Mouse (Mus musculus): ENCODE measurements at regions not wholly inside any gene's neighbourhood (a gene's known extent, or its start where the extent isn't known, plus 50 kb on each side); places are given as distances from the start of the nearest gene placed in this dataset.
"Not testable (repeated sequence)": the region's sequence is repeated elsewhere in the genome, so short reads cannot be mapped to it uniquely, and the experiment has no call there.

DNA sequence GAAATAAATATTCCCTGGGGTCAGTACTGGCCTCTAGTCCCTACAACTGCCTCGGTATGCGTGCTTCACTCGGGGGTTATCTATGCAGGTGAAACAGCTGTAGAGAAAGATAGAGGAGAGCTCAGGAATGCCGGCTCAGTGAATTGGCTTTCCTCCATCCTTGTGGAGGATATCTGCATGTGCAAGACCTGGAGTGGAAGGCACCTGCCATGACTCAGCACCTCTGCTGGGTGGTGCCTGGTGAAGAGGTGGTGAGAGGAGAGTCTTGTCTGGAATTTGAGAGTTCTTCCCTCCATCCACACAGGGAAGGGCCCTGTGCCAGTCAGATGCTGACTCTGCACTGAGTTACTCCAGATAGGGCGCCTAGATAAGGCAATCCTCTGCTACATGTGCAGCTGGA, 152.4 kb upstream of the Bcor start:
- Histone ChIP-seq H3K36me3 (ENCODE audit: control insufficient read depth, insufficient read depth, low read length) (no peaks in the 10 kb centered on the region), H3K4me2 (ENCODE audit: low read depth, low read length) (no peak overlapping the region), H3K9me3 (ENCODE audit: control insufficient read depth, low read length) (no peaks in the 10 kb centered on the region), H3K27ac (ENCODE audit: low read length) (no peak overlapping the region), H3K4me3 (ENCODE audit: low read length) (no peak overlapping the region), H3K4me1 (ENCODE audit: control insufficient read depth, insufficient read depth, low read length) (no peaks in the 10 kb centered on the region), H3K9ac (ENCODE audit: low read depth, low read length) (no peak overlapping the region), H3K27me3 (replicated peaks; ENCODE audit: control insufficient read depth, insufficient read depth, low read length) (no peaks in the 10 kb centered on the region)
- ATAC-seq = peak; percentile 36; the same call in 1 of the 2 replicates
- WGBS = 55% methylated on average over 5 of the region's 5 CpGs

DNA sequence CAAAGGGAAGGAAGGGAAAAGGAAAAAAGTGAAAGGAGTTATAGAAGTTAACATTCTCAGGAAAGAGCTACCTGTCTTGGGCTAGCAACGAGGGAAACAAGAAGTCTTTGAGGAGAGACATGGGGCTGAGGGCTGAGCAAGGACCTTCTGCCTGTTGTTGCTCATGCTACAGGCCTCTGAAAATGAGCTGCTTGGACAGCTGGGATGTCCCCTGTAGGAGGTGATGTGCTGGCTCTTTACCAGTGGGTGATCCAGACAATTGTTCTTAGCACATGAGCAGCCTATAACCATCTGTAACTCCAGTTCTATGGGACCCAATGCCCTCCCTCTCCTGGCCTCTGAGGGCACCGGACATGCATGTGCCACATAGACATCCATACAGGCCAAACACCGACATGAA, 155.5 kb upstream of the Bcor start:
- WGBS = 88% methylated on average over 3 of the region's 3 CpGs

DNA sequence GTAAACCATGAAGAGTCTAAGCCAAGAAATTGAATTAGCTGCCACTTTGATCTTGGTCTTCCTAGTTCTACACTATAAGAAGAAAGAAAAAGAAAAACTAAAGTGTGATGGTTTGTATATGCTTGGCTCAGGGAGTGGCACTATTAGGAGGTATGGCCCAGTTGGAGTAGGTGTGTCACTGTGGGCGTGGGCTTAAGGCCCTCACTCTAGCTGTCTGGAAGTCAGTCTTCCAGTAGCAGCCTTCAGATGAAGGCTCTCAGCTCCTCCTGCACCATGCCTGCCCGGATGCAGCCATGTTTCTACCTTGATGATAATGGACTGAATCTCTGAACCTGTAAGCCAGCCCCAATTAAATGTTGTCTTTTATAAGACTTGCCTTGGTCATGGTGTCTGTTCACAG, 157.3 kb upstream of the Bcor start:
- not testable (repeated sequence) for H3K9ac ChIP-seq (ENCODE audit: low read depth, low read length); H3K4me1 ChIP-seq (ENCODE audit: control insufficient read depth, insufficient read depth, low read length); H3K9me3 ChIP-seq (ENCODE audit: control insufficient read depth, low read length); H3K36me3 ChIP-seq (ENCODE audit: control insufficient read depth, insufficient read depth, low read length); H3K4me3 ChIP-seq (ENCODE audit: low read length); ATAC-seq; H3K4me2 ChIP-seq (ENCODE audit: low read depth, low read length); H3K27ac ChIP-seq (ENCODE audit: low read length); H3K27me3 ChIP-seq (replicated peaks; ENCODE audit: control insufficient read depth, insufficient read depth, low read length)
- 93% methylated on average over 2 of the region's 2 CpGs for WGBS

More for the DNA sequence above, 155.5 kb upstream of the Bcor start:
- Histone ChIP-seq H3K4me3 (ENCODE audit: low read length) (no peak overlapping the region), H3K9ac (ENCODE audit: low read depth, low read length) (no peak overlapping the region), H3K27ac (ENCODE audit: low read length) (no peak overlapping the region), H3K36me3 (ENCODE audit: control insufficient read depth, insufficient read depth, low read length) (no peaks in the 10 kb centered on the region), H3K27me3 (replicated peaks; ENCODE audit: control insufficient read depth, insufficient read depth, low read length) (no peaks in the 10 kb centered on the region), H3K9me3 (ENCODE audit: control insufficient read depth, low read length) (no peaks in the 10 kb centered on the region), H3K4me2 (ENCODE audit: low read depth, low read length) (no peak overlapping the region), H3K4me1 (ENCODE audit: control insufficient read depth, insufficient read depth, low read length) (no peaks in the 10 kb centered on the region)
- ATAC-seq = no peak

DNA sequence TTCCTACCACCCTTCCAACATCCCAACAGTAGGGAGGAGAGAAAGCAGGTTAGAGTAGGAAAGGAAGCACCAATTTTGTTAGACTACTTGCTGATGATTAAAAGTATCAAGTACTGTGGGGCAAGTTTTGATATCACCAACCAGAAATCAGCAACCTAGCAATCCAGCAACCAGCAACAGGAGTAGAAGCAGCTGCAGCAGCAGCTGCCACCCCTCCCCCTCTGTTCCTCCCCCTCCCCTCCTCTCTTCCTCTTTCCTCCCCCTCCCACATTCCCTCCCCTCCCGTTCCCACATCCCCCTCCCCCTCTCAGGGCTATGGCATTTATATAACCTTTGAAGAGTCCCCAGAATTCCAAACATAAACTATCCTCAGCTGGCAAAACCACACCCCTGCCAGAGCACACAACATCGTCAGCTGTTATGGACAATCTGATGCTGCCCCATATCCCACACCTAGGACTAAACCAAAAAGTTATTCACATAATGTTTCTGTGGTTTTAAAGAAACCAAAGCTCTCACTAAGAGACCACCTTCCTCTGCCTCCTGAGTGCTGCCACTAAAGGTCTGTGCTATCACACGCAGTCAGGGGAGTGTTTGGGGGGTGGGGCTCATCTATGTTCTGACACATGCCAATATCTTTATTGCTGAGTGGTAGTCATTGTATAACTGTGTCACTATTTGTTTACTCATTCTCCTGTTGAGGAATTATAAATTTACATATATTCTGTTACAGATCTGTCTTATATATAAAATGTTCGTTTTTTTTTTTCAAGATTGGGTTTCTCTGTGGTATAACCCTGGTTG, 158.9 kb upstream of the Bcor start:
- H3K27ac ChIP-seq (ENCODE audit: low read length) = no peak overlapping the region
- WGBS = 40% methylated on average over 4 of the region's 4 CpGs
- H3K4me2 ChIP-seq (ENCODE audit: low read depth, low read length) = no peak overlapping the region
- H3K36me3 ChIP-seq (ENCODE audit: control insufficient read depth, insufficient read depth, low read length) = no peaks in the 10 kb centered on the region
- no peak overlapping the region for H3K4me3 ChIP-seq (ENCODE audit: low read length)
- ATAC-seq = no peak
- H3K4me1 ChIP-seq (ENCODE audit: control insufficient read depth, insufficient read depth, low read length) = no peaks in the 10 kb centered on the region
- no peaks in the 10 kb centered on the region for H3K27me3 ChIP-seq (replicated peaks; ENCODE audit: control insufficient read depth, insufficient read depth, low read length)
- H3K9ac ChIP-seq (ENCODE audit: low read depth, low read length) = no peak overlapping the region
- H3K9me3 ChIP-seq (ENCODE audit: control insufficient read depth, low read length) = no peaks in the 10 kb centered on the region

DNA sequence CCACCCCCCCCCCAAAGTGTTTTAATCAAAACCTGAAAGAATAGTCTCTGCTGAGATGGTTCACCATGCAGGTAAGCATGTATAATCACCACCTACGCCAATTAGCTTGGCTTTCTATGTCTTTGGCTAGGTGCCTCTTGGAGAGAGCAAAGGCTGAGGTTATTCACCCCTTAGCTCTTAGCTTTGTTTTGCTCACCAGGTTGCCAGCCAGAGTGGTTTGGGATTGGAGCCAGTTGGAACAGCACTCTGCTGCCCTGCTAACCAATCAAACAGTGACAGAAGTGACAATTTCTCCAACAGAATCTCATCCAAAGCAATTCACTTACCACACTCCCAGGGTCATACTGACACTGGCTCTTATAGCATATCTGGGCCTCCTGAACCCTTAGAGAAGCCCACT, 162.3 kb upstream of the Bcor start:
- Histone ChIP-seq H3K36me3 (ENCODE audit: control insufficient read depth, insufficient read depth, low read length) (no peaks in the 10 kb centered on the region), H3K9ac (ENCODE audit: low read depth, low read length) (no peak overlapping the region), H3K4me1 (ENCODE audit: control insufficient read depth, insufficient read depth, low read length) (no peaks in the 10 kb centered on the region), H3K4me2 (ENCODE audit: low read depth, low read length) (no peak overlapping the region), H3K4me3 (ENCODE audit: low read length) (no peak overlapping the region), H3K9me3 (ENCODE audit: control insufficient read depth, low read length) (no peaks in the 10 kb centered on the region), H3K27ac (ENCODE audit: low read length) (no peak overlapping the region), H3K27me3 (replicated peaks; ENCODE audit: control insufficient read depth, insufficient read depth, low read length) (no peaks in the 10 kb centered on the region)
- ATAC-seq = no peak
- WGBS = 88% methylated on average over 1 of the region's 1 CpGs

DNA sequence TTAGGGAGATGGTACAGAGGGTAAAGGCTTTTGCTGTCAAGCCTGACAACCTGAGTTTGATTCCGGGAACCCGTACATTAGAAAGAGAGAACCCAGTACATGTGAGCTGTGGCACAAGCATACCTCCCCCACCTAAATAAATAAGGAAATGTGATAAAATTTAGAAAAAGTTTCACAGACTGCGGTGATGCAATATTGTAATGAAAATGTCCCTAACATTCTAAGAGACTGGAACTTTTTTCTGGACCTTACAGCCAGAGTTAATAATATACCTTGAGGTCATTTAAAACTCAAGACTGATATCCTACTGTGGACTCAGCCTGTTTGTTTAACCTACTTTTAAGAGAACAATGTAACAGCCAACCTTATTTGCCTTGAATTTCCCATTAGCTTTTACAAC, 163.1 kb upstream of the Bcor start:
- H3K9ac ChIP-seq (ENCODE audit: low read depth, low read length) = no peak overlapping the region
- no peak overlapping the region for H3K4me3 ChIP-seq (ENCODE audit: low read length)
- H3K4me1 ChIP-seq (ENCODE audit: control insufficient read depth, insufficient read depth, low read length) = no peaks in the 10 kb centered on the region
- ATAC-seq = peak; percentile 86
- 87% methylated on average over 3 of the region's 3 CpGs for WGBS
- H3K27me3 ChIP-seq (replicated peaks; ENCODE audit: control insufficient read depth, insufficient read depth, low read length) = no peaks in the 10 kb centered on the region
- no peak overlapping the region for H3K4me2 ChIP-seq (ENCODE audit: low read depth, low read length)
- no peak overlapping the region for H3K27ac ChIP-seq (ENCODE audit: low read length)
- no peaks in the 10 kb centered on the region for H3K36me3 ChIP-seq (ENCODE audit: control insufficient read depth, insufficient read depth, low read length)
- no peaks in the 10 kb centered on the region for H3K9me3 ChIP-seq (ENCODE audit: control insufficient read depth, low read length)

DNA sequence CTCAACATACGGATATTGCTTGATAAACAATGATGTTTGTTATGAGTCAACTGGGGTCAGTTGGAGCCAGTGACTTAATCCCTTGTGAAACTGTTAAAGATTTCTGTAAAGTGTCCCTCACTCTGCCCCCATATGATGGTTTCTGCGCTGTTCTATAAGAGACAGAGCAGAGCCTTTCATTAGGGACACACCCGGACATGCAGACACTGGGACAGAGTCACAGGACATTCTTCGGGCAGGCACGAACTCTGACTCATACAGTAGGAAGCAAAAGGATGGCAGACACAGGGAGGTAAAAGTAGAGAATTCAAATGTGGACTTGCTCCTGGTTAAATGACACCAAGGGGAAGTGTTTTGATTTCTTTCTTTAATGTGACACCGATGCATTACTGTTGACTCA, 163.7 kb upstream of the Bcor start:
- Histone ChIP-seq H3K4me2 (ENCODE audit: low read depth, low read length) (no peak overlapping the region), H3K9ac (ENCODE audit: low read depth, low read length) (no peak overlapping the region), H3K27me3 (replicated peaks; ENCODE audit: control insufficient read depth, insufficient read depth, low read length) (no peaks in the 10 kb centered on the region), H3K9me3 (ENCODE audit: control insufficient read depth, low read length) (no peaks in the 10 kb centered on the region), H3K36me3 (ENCODE audit: control insufficient read depth, insufficient read depth, low read length) (no peaks in the 10 kb centered on the region), H3K27ac (ENCODE audit: low read length) (no peak overlapping the region), H3K4me3 (ENCODE audit: low read length) (no peak overlapping the region), H3K4me1 (ENCODE audit: control insufficient read depth, insufficient read depth, low read length) (no peaks in the 10 kb centered on the region)
- 64% methylated on average over 6 of the region's 6 CpGs for WGBS
- ATAC-seq = peak; percentile 67

DNA sequence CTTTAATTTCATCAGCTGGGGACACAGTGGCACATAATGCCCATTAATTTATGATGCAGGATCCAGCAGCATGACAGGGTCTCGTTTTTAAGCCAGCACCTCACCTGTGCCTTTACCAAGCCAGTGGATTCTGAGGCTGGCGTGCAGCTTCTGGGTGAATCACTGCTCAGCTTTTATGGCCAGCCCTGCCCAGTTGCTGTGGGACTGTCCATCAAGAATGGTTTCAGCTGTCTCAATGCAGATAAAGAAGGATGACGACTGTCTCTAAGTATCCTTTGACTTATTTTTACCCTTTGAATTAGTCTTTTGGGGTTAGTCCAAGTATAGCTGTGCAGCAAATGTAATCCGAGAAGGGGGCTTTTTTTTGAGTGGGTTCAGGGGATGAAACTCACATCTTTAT, 167.3 kb upstream of the Bcor start:
- no peak overlapping the region for H3K4me2 ChIP-seq (ENCODE audit: low read depth, low read length)
- H3K9me3 ChIP-seq (ENCODE audit: control insufficient read depth, low read length) = no peaks in the 10 kb centered on the region
- no peak for ATAC-seq
- no peak overlapping the region for H3K4me3 ChIP-seq (ENCODE audit: low read length)
- no peaks in the 10 kb centered on the region for H3K4me1 ChIP-seq (ENCODE audit: control insufficient read depth, insufficient read depth, low read length)
- no peak overlapping the region for H3K27ac ChIP-seq (ENCODE audit: low read length)
- no peak overlapping the region for H3K9ac ChIP-seq (ENCODE audit: low read depth, low read length)
- H3K36me3 ChIP-seq (ENCODE audit: control insufficient read depth, insufficient read depth, low read length) = no peaks in the 10 kb centered on the region
- WGBS = 61% methylated on average over 4 of the region's 4 CpGs
- no peaks in the 10 kb centered on the region for H3K27me3 ChIP-seq (replicated peaks; ENCODE audit: control insufficient read depth, insufficient read depth, low read length)

DNA sequence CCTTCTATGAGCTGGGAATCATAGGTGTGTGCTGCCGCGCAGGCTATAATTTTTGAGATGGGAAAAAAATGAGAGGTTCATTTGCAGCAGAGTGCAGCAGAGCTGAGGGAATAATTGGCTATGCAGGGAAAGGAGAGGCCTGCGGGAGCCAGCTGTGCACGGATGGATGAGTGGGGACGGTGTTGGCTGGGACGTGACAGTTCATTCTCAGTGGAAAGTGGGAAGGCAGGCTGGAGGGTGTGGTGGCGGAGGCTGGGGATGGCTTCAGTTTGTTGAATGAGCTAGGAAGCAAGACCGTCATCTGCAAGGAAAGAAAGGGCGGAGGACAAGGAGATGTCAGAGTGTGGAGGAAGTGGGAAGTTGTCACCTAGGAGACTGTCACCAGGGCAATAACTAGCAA, 180.4 kb upstream of the Bcor start:
- Histone ChIP-seq H3K9ac (ENCODE audit: low read depth, low read length) (no peak overlapping the region), H3K9me3 (ENCODE audit: control insufficient read depth, low read length) (no peaks in the 10 kb centered on the region), H3K4me2 (ENCODE audit: low read depth, low read length) (no peak overlapping the region), H3K4me1 (ENCODE audit: control insufficient read depth, insufficient read depth, low read length) (no peaks in the 10 kb centered on the region), H3K27me3 (replicated peaks; ENCODE audit: control insufficient read depth, insufficient read depth, low read length) (no peaks in the 10 kb centered on the region), H3K36me3 (ENCODE audit: control insufficient read depth, insufficient read depth, low read length) (no peaks in the 10 kb centered on the region), H3K4me3 (ENCODE audit: low read length) (no peak overlapping the region), H3K27ac (ENCODE audit: low read length) (no peak overlapping the region)
- 80% methylated on average over 9 of the region's 9 CpGs for WGBS
- ATAC-seq = no peak

Measured in intestine, embryonic 16.5 days (tissue).